Mouse (Mus musculus) left cerebral cortex, adult 6 months (tissue): ENCODE measurements around the gene Sobp. TPM values are rescaled to one million over a fixed set of nuclear protein-coding genes. Genes with fewer than 3 reads are reported as not detected.

Experiments
- long read RNA-seq, 2 experiments: library from polyadenylated mRNA; unstranded; transcript quantifications; one replicate each; pipeline ENCODE4 v2.0.0; 2019 to 2020
- polyA plus RNA-seq: library from polyadenylated mRNA; unstranded; fragments of <200 nt; fragmentation: Nextera tagmentation; gene quantifications from 2 replicates; pipeline ENCODE4 v1.2.3, GENCODE M21; 2021

Gene Sobp
- polyA plus RNA-seq: 7.9 and 9.5 TPM in 2 replicates
- long read RNA-seq, experiment 1, partial matches to known transcripts: 11 of 14 reads
- long read RNA-seq, experiment 1, other reads (novel, unspliced or antisense): 3 of 14 reads
- long read RNA-seq, experiment 2, partial matches to known transcripts: 12 of 30 reads
- long read RNA-seq, experiment 2, other reads (novel, unspliced or antisense): 18 of 30 reads

GRCm38 (mm10) chr10:43174326-43175155, at the start of gene Sobp, which contains the start of gene 9030612E09Rik:
Gene Sobp, minus strand, starts transcription at chr10:43174530.
Gene 9030612E09Rik, plus strand, starts transcription at chr10:43174704.

GRCm38 (mm10) chr10:43220910-43221625, 46.7 kb upstream of the Sobp start, which contains the start of gene Pdss2:
Gene Pdss2, plus strand, starts transcription at chr10:43221486.

Other genes with a start within 250 kb of the Sobp start
- 0.67 and 1.0 TPM in 2 replicates for gene 9030612E09Rik, start 174 bp upstream of the Sobp start, polyA plus RNA-seq
- gene Pdss2, start 47.0 kb upstream of the Sobp start, polyA plus RNA-seq: 9.9 and 11.7 TPM in 2 replicates